Mouse (Mus musculus) heart, embryonic 16.5 days (tissue): ENCODE measurements around the gene Kalrn. TPM values are rescaled to one million over a fixed set of nuclear protein-coding genes. Genes with fewer than 3 reads are reported as not detected.
A peak's percentile ranks its signal among the peaks of the same experiment; 100 is the strongest.

ENCODE experiments used
- ATAC-seq: fragments of 200-750 bp; cut with Nextera tagmentation; replicated peaks from 2 replicates; pipeline ENCODE4 v1.8.0; 2017; ENCODE audit warnings: moderate number of reproducible peaks; ENCODE audit not compliant: insufficient read depth, low FRiP score; ENCODE audit errors: extremely low read depth
- H3K27ac ChIP-seq: fragments of 300-500 bp; sonication (generic); 2 replicates; pipeline ENCODE4 v1.5.1; 2014; ENCODE audit warnings: mild to moderate bottlenecking, low read length, control low read depth, moderate library complexity
- H3K27me3 ChIP-seq: fragments of 300-500 bp; sonication (generic); 2 replicates; pipeline ENCODE4 v1.6.1; 2014; ENCODE audit warnings: low read length, mixed read lengths; ENCODE audit not compliant: control insufficient read depth, insufficient read depth
- H3K36me3 ChIP-seq: fragments of 300-500 bp; sonication (generic); 2 replicates; pipeline ENCODE4 v1.6.1; 2014; ENCODE audit not compliant: control insufficient read depth, insufficient read depth
- H3K4me1 ChIP-seq: fragments of 300-500 bp; sonication (generic); 2 replicates; pipeline ENCODE4 v1.6.1; 2014; ENCODE audit warnings: low read length, mixed read lengths; ENCODE audit not compliant: control insufficient read depth, insufficient read depth
- H3K4me2 ChIP-seq: fragments of 300-500 bp; sonication (generic); 2 replicates; pipeline ENCODE4 v1.6.1; 2014; ENCODE audit warnings: low read depth, mild to moderate bottlenecking, control low read depth, low read length
- H3K4me3 ChIP-seq: fragments of 300-500 bp; sonication (generic); 2 replicates; pipeline ENCODE4 v1.5.1; 2014; ENCODE audit warnings: mild to moderate bottlenecking, control low read depth, low read length
- H3K9ac ChIP-seq: fragments of 300-500 bp; sonication (generic); 2 replicates; pipeline ENCODE4 v1.6.1; 2014; ENCODE audit warnings: low read length, control low read depth
- H3K9me3 ChIP-seq: fragments of 300-500 bp; sonication (generic); replicated peaks from 2 replicates; pipeline ENCODE4 v1.6.1; 2016; ENCODE audit warnings: low read length; ENCODE audit not compliant: control insufficient read depth
- WGBS: fragments of 180-500 bp; shearing (Covaris S2); extraction: QIAGEN DNeasy Blood & Tissue Kit; methylation state at CpG from one replicate; pipeline ENCODE4 v1.1.7; 2014; 5-methylcytosine and 5-hydroxymethylcytosine counted together
- polyA plus RNA-seq: library from polyadenylated mRNA; unstranded; fragments of >200 nt; fragmentation: Nextera tagmentation; extraction: Ambion mirVana; gene quantifications from 2 replicates; pipeline ENCODE4 v1.2.1, GENCODE M21; 2015

Kalrn gene
- polyA plus RNA-seq, 1 experiment from 2014 or later, result 30.2 TPM

DNA sequence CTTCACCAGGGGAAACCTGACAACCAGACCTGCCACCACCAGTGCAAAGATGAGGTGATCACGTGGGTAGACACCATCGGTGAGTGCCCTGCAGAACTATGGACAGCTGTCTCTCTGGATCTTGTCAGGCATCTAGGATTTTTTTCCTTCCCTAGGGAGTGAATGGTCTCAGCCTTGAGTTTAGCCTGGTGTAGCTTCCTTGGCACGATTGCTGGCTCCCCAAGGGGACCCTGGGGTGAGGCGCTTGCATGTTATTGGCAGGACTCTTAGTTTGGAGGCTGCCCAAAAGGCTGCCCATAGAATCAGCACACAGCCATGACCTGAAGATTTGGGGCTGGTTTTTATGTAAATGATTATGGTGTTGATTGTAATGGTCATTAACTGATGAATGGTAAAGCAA lies 629.2 kb downstream of the Kalrn start:
- H3K4me3 ChIP-seq, result no peak overlapping the region
- no peak for ATAC-seq
- no peaks in the 10 kb centered on the region for H3K27me3 ChIP-seq
- 71% methylated on average over 4 of the region's 4 CpGs for WGBS
- H3K9me3 ChIP-seq, result no peaks in the 10 kb centered on the region
- H3K9ac ChIP-seq, result no peak overlapping the region
- peak overlapping the region; percentile 35; the same call in 1 of the 2 replicates for H3K27ac ChIP-seq
- no peak overlapping the region for H3K4me2 ChIP-seq
- H3K36me3 ChIP-seq, result peaks cover 11% of the 10 kb centered on the region
- peaks cover 61% of the 10 kb centered on the region for H3K4me1 ChIP-seq

GRCm38 (mm10) chr16:33943388-33943787 lies 629.9 kb downstream of the Kalrn start:
- Histone ChIP-seq H3K27me3 (no peaks in the 10 kb centered on the region), H3K4me3 (no peak overlapping the region), H3K4me2 (no peak overlapping the region), H3K36me3 (peaks cover 4% of the 10 kb centered on the region), H3K4me1 (peaks cover 69% of the 10 kb centered on the region), H3K9ac (no peak overlapping the region), H3K9me3 (no peaks in the 10 kb centered on the region), H3K27ac (no peak overlapping the region)
- no peak for ATAC-seq
- 94% methylated on average over 6 of the region's 6 CpGs for WGBS

DNA sequence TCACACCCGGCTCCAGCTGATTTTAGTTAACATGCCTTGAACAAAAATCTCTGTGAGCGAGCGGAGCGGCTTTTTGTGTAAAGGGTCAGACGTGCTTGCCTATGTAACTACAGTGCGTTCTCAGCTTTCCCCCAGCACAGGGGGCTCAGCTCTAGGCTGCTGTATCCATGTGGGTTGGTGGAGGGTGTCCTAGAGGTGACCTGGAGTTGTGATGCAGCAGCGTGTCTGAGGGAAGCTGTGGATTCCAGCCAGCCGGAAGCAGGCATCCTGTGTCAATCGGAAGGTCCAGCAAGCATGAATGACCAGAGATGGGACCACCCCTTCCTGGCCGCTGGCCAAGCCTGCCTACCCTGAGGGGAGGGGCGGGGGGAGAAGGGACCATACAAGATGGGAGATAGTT lies 631.0 kb downstream of the Kalrn start:
- H3K4me3 ChIP-seq, result no peak overlapping the region
- H3K4me1 ChIP-seq, result peaks cover 79% of the 10 kb centered on the region
- H3K36me3 ChIP-seq, result no peaks in the 10 kb centered on the region
- no peaks in the 10 kb centered on the region for H3K27me3 ChIP-seq
- 46% methylated on average over 11 of the region's 11 CpGs for WGBS
- ATAC-seq, result no peak
- peak overlapping the region; percentile 96 for H3K27ac ChIP-seq
- no peak overlapping the region; the same call in 1 of the 2 replicates for H3K9ac ChIP-seq
- H3K4me2 ChIP-seq, result no peak overlapping the region
- no peaks in the 10 kb centered on the region for H3K9me3 ChIP-seq

DNA sequence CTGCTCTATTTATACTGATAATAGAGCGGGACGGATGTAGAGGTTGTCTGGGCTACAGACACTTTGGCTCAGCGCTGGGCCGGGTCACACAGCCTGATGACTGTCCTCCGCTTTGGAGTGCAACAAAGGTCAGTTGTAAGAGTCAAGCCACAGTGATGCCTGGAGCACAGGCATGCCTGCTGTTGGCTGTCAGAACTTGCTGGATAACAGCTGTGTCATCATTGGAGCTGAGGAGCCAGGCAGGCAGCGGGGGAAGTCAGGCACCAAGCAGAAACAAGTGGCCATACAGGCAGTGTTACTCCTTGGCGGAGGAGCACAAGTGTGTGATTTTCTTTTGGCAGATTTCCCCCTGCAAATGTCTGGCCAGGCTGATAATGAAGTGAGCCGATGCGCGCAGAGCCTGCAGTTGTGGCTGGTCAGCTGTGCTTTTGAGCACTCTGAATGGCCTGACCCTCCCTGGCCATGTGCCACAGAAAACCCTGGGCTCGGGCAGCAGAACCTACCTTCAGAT lies 632.0 kb downstream of the Kalrn start:
- ATAC-seq, result peak; percentile 18; the same call in 1 of the 2 replicates
- Histone ChIP-seq H3K4me1 (peaks cover 87% of the 10 kb centered on the region), H3K36me3 (no peaks in the 10 kb centered on the region), H3K4me3 (no peak overlapping the region), H3K9ac (peak overlapping the region; percentile 38), H3K4me2 (no peak overlapping the region), H3K27ac (peak overlapping the region; percentile 96), H3K9me3 (no peaks in the 10 kb centered on the region), H3K27me3 (no peaks in the 10 kb centered on the region)
- 18% methylated on average over 11 of the region's 11 CpGs for WGBS

- H3K9ac ChIP-seq, result no peak overlapping the region
- WGBS, result 72% methylated on average over 5 of the region's 5 CpGs
Observed at GRCm38 (mm10) chr16:33940095-33940494, 633.2 kb downstream of the Kalrn start.

DNA sequence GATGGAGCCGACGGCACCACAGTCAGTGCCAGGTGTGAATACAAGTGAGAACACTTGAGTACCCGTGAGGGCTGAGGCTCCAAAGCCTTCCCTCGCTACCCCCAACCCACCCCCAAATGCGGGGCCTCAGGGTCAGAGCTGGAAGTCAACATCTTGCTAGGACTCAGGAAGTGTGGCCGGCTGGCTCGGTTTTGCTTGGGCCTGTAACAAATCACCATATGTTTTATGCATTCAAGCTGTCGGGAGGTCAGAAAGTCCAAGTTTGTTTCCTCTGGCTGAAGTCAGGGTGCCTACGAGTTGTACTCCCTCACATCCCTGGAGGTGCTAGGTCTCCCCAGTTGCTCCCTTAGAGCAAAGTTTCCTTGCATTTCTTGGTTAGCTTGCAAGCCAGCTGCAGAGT lies 633.7 kb downstream of the Kalrn start:
- Histone ChIP-seq H3K36me3 (no peaks in the 10 kb centered on the region), H3K4me3 (no peak overlapping the region), H3K27ac (peak overlapping the region; percentile 96), H3K27me3 (no peaks in the 10 kb centered on the region), H3K9ac (no peak overlapping the region; the same call in 1 of the 2 replicates), H3K4me1 (peaks cover 81% of the 10 kb centered on the region), H3K4me2 (no peak overlapping the region), H3K9me3 (no peaks in the 10 kb centered on the region)
- no peak for ATAC-seq
- WGBS, result 49% methylated on average over 9 of the region's 9 CpGs

More at GRCm38 (mm10) chr16:33940095-33940494, 633.2 kb downstream of the Kalrn start:
- Histone ChIP-seq H3K27me3 (no peaks in the 10 kb centered on the region), H3K4me2 (no peak overlapping the region), H3K36me3 (no peaks in the 10 kb centered on the region), H3K9me3 (no peaks in the 10 kb centered on the region), H3K27ac (peak overlapping the region; percentile 96), H3K4me1 (peaks cover 82% of the 10 kb centered on the region), H3K4me3 (no peak overlapping the region)
- no peak for ATAC-seq

GRCm38 (mm10) chr16:33939133-33939531 lies 634.2 kb downstream of the Kalrn start:
- Histone ChIP-seq H3K36me3 (no peaks in the 10 kb centered on the region), H3K27ac (peak overlapping the region; percentile 96), H3K9ac (peak overlapping the region; percentile 32), H3K4me2 (no peak overlapping the region), H3K27me3 (no peaks in the 10 kb centered on the region), H3K9me3 (no peaks in the 10 kb centered on the region), H3K4me3 (no peak overlapping the region), H3K4me1 (peaks cover 81% of the 10 kb centered on the region)
- no peak for ATAC-seq
- 52% methylated on average over 2 of the region's 2 CpGs for WGBS

DNA sequence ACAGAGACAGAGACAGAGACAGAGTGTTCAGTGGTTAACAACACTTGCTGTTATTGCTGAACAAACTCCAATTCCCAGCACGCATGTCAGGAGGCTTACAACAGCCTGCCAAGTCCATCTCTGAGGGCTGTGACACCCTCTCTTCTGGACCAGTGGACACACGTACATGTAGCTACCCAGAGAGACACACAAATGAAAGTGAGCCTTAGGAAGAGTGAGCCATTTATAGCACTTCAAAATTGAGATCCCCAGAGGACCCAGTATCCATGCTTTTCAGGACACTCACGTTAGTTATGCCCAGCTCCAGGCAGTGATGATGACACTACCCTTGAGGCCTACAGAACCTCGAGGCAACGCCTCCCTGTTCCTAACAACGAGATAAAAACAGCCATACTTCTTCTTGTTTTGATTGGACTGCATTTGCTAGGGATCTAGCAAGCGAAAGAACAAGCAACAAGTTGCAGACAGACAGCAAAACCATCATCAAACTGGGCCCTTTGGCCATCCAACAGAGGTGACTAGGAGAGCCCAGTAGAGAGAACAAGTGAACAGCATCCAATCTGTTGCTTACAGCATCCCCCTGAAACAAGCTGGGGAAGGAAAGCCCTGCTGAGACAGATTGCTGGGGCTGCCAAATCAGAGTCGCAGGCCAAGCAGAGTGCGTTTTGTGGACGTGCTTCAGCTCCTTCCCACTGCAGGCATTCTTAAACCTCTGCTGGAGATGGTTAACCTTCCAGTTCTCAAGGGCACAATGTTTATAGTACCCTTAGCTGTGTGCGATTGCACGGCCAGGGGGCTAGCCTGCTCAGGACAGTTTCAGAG lies 634.8 kb downstream of the Kalrn start:
- H3K27ac ChIP-seq, result peak overlapping the region; percentile 96
- H3K4me3 ChIP-seq, result no peak overlapping the region
- no peak overlapping the region for H3K4me2 ChIP-seq
- 40% methylated on average over 12 of the region's 12 CpGs for WGBS
- no peak for ATAC-seq
- H3K36me3 ChIP-seq, result no peaks in the 10 kb centered on the region
- peak overlapping the region; percentile 32 for H3K9ac ChIP-seq
- H3K27me3 ChIP-seq, result no peaks in the 10 kb centered on the region
- no peaks in the 10 kb centered on the region for H3K9me3 ChIP-seq
- peaks cover 80% of the 10 kb centered on the region for H3K4me1 ChIP-seq

DNA sequence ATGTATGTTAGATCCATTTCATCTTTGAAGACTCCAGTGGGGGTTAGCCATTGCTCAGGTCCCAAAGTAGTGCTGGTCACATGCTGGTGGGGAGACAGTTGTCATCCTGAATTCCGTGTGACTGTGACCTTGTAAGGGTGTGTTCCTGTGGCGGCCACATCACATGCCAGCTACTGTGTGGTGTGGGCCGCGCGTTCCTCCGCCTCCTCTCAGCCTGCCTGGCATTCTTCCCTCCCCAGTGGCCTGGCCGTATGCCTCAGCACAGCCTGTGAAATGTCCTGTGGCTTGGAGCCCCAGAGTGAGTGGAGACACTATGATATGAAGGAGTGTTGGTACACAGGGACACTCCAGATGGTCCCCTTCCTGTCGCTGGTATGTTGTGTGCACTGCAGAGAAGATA lies 635.8 kb downstream of the Kalrn start:
- Histone ChIP-seq H3K4me1 (peaks cover 80% of the 10 kb centered on the region), H3K27me3 (no peaks in the 10 kb centered on the region), H3K9me3 (no peaks in the 10 kb centered on the region), H3K9ac (no peak overlapping the region), H3K36me3 (0 out of 2 replicates have a peak, but pooled peaks cover 2% of the 10 kb centered on the region), H3K4me2 (no peak overlapping the region), H3K27ac (peak overlapping the region; percentile 96), H3K4me3 (no peak overlapping the region)
- peak; percentile 87 for ATAC-seq
- 22% methylated on average over 8 of the region's 8 CpGs for WGBS
